Mouse (Mus musculus) brain, embryonic 14.5 days (tissue): ENCODE data around the gene Pkp2.

Experiments used
- CTCF ChIP-seq: fragments of 200-500 bp; IDR thresholded peaks from 2 replicates; pipeline ENCODE4 v1.5.1; 2012; ENCODE audit warnings: inconsistent platforms, mild to moderate bottlenecking, moderate library complexity, borderline replicate concordance; ENCODE audit not compliant: insufficient read depth, insufficient read length; ENCODE audit errors: extremely low read depth
- POLR2A ChIP-seq: fragments of 200-500 bp; IDR thresholded peaks from 2 replicates; pipeline ENCODE4 v1.6.1; 2012; ENCODE audit warnings: mild to moderate bottlenecking, inconsistent platforms, borderline replicate concordance; ENCODE audit not compliant: poor library complexity, insufficient read depth, insufficient read length, severe bottlenecking; ENCODE audit errors: extremely low read depth

- TF ChIP-seq POLR2A, result no peak
- no peak for TF ChIP-seq CTCF
Measured at GRCm38 (mm10) chr16:16253326-16254074, 40.4 kb downstream of the Pkp2 start.
